Comparison of ENCODE assay signal across 23 mouse cellular contexts in the genomic region with DNA sequence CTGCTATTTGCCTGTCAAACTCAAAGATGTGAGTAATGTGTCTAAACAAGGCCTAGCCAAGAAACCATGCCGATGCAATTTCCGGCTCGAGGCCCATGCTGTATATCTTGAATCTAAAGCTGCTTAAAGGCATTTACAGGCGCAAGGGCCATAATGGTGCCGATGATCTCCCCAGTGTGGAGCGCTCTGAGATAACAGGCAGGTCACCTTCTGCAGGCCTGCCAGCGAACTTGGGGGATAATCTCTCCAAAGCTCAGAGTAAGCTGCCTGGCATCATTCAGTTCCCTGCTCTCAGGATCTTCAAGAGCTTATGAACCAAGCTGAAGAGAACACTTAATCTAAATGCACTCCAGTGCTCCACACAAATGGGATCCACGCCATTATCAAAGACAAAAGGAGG.
DNase-seq lines count a peak whose midpoint lies in the region; ATAC-seq and TF ChIP-seq lines count a peak whose summit lies in the region.
"Had no signal": no experiment of that assay in that cellular context is flagged by ENCODE, and none has a peak within 500 bp of the region (broad histone marks: within the 10 kb centered on the region; RNA-seq: fewer than 3 reads in every experiment).

No protein-coding gene starts in this region.

- no peaks in the 10 kb centered on the region for H3K27me3 ChIP-seq in forebrain, embryonic 14.5 days (replicated peaks; ENCODE audit: control insufficient read depth, insufficient read depth, low read length)
- H3K27me3 ChIP-seq in forebrain, embryonic 10.5 days (ENCODE audit: poor library complexity, severe bottlenecking), result no peaks in the 10 kb centered on the region
- no peaks in the 10 kb centered on the region for H3K27me3 ChIP-seq in midbrain, embryonic 11.5 days (ENCODE audit: control insufficient read depth, insufficient read depth, low read length)
- H3K27me3 ChIP-seq: heart, embryonic 15.5 days; limb, embryonic 15.5 days; liver, embryonic 15.5 days; lung, embryonic 15.5 days; megakaryocyte, embryonic 14.5 days; stomach, embryonic 15.5 days had no signal

- H3K4me1 ChIP-seq in forebrain, embryonic 14.5 days (ENCODE audit: control insufficient read depth, insufficient read depth, low read length), result no peaks in the 10 kb centered on the region
- peaks cover 4% of the 10 kb centered on the region; the same call in 1 of the 2 replicates for H3K4me1 ChIP-seq in forebrain, embryonic 10.5 days
- H3K4me1 ChIP-seq in midbrain, embryonic 11.5 days (ENCODE audit: control insufficient read depth, insufficient read depth, low read length), result no peaks in the 10 kb centered on the region
- H3K4me1 ChIP-seq: heart, embryonic 15.5 days; limb, embryonic 15.5 days; liver, embryonic 15.5 days; lung, embryonic 15.5 days; megakaryocyte, embryonic 14.5 days; stomach, embryonic 15.5 days had no signal

- no peak overlapping the region for H3K9ac ChIP-seq in forebrain, embryonic 14.5 days (ENCODE audit: low read length)
- no peak overlapping the region for H3K9ac ChIP-seq in midbrain, embryonic 11.5 days (ENCODE audit: low read length)
- H3K9ac ChIP-seq: forebrain, postnatal 0 days; heart, embryonic 15.5 days; limb, embryonic 15.5 days; liver, embryonic 15.5 days; lung, embryonic 15.5 days; stomach, embryonic 15.5 days had no signal

- WGBS in forebrain, embryonic 14.5 days, result 60% methylated on average over 8 of the region's 8 CpGs
- WGBS in forebrain, embryonic 10.5 days, result 67% methylated on average over 8 of the region's 8 CpGs
- 49% methylated on average over 8 of the region's 8 CpGs for WGBS in midbrain, embryonic 11.5 days

- no peak overlapping the region for H3K4me3 ChIP-seq in forebrain, embryonic 14.5 days (ENCODE audit: low read depth, low read length)
- H3K4me3 ChIP-seq in forebrain, embryonic 10.5 days, result no peak overlapping the region
- no peak overlapping the region for H3K4me3 ChIP-seq in midbrain, embryonic 11.5 days (ENCODE audit: low read depth, low read length)
- H3K4me3 ChIP-seq: heart, embryonic 15.5 days; limb, embryonic 15.5 days; liver, embryonic 15.5 days; lung, embryonic 15.5 days; megakaryocyte, embryonic 14.5 days; stomach, embryonic 15.5 days had no signal

- peak; percentile 44; the same call in 1 of the 2 replicates for ATAC-seq in forebrain, embryonic 14.5 days
- ATAC-seq in midbrain, embryonic 11.5 days (ENCODE audit: low FRiP score), result peak; percentile 52; the same call in 1 of the 2 replicates
- ATAC-seq: forebrain, postnatal 0 days; intestine, postnatal 0 days had no signal

- no peak overlapping the region for H3K4me2 ChIP-seq in forebrain, embryonic 14.5 days (ENCODE audit: low read length)
- no peak overlapping the region for H3K4me2 ChIP-seq in midbrain, embryonic 11.5 days
- H3K4me2 ChIP-seq: heart, embryonic 15.5 days; limb, embryonic 15.5 days; liver, embryonic 15.5 days; lung, embryonic 15.5 days; stomach, embryonic 15.5 days had no signal

- peak; percentile 48 for DNase-seq in forebrain, embryonic 14.5 days (ENCODE audit: low spot score)
- no peak for DNase-seq in forebrain, embryonic 10.5 days (ENCODE audit: extremely low spot score, low spot score)
- peak; percentile 69 for DNase-seq in brain, embryonic 14.5 days (ENCODE audit: low read depth)
- DNase-seq in midbrain, embryonic 11.5 days (ENCODE audit: low spot score, missing footprints), result peak; percentile 85
- DNase-seq in retina, embryonic 14.5 days (ENCODE audit: low spot score), result peak; percentile 29
- no peak for DNase-seq in kidney, postnatal 25 days
- no peak for DNase-seq in heart, postnatal 25 days (ENCODE audit: low spot score)
- DNase-seq: adrenal gland, adult 2 months; cerebellum, adult 2 months; cerebellum, postnatal 25 days; forebrain, postnatal 0 days; heart, postnatal 4 days; kidney, postnatal 36 days; lung, postnatal 36 days; right cerebral cortex, adult 18-20 months; thymus, postnatal 4 days had no signal

- no peak overlapping the region for H3K27ac ChIP-seq in forebrain, embryonic 14.5 days (ENCODE audit: low read depth, low read length)
- no peak overlapping the region for H3K27ac ChIP-seq in forebrain, embryonic 10.5 days
- no peak overlapping the region for H3K27ac ChIP-seq in midbrain, embryonic 11.5 days (ENCODE audit: low read depth, low read length)
- H3K27ac ChIP-seq: heart, embryonic 15.5 days; limb, embryonic 15.5 days; liver, embryonic 15.5 days; lung, embryonic 15.5 days; stomach, embryonic 15.5 days had no signal

- no peaks in the 10 kb centered on the region for H3K9me3 ChIP-seq in forebrain, embryonic 14.5 days (replicated peaks; ENCODE audit: control insufficient read depth, low read length)
- no peaks in the 10 kb centered on the region for H3K9me3 ChIP-seq in forebrain, embryonic 10.5 days
- H3K9me3 ChIP-seq in midbrain, embryonic 11.5 days (ENCODE audit: control insufficient read depth, low read length), result no peaks in the 10 kb centered on the region
- H3K9me3 ChIP-seq: heart, embryonic 15.5 days; limb, embryonic 15.5 days; liver, embryonic 15.5 days; lung, embryonic 15.5 days; stomach, embryonic 15.5 days had no signal

- no peak for TF ChIP-seq POLR2A in brain, embryonic 14.5 days (IDR thresholded peaks at IDR 0.05; ENCODE audit: borderline replicate concordance, extremely low read depth, insufficient read depth, insufficient read length, poor library complexity, severe bottlenecking)

- H3K36me3 ChIP-seq in forebrain, embryonic 14.5 days (ENCODE audit: control insufficient read depth, insufficient read depth, low read length), result no peaks in the 10 kb centered on the region
- H3K36me3 ChIP-seq in forebrain, embryonic 10.5 days (replicated peaks), result no peaks in the 10 kb centered on the region
- H3K36me3 ChIP-seq in midbrain, embryonic 11.5 days (ENCODE audit: control insufficient read depth, insufficient read depth, low read length), result no peaks in the 10 kb centered on the region
- H3K36me3 ChIP-seq: heart, embryonic 15.5 days; limb, embryonic 15.5 days; liver, embryonic 15.5 days; lung, embryonic 15.5 days; stomach, embryonic 15.5 days had no signal

- no peak for TF ChIP-seq CTCF in brain, embryonic 14.5 days (IDR thresholded peaks at IDR 0.05; ENCODE audit: borderline replicate concordance, extremely low read depth, insufficient read depth, insufficient read length)

- intact Hi-C loops in heart, postnatal 25 days (cut with DNase I), result no loop called here

Comparison
In these comparisons a context has a peak if more than half of its experiments do, and no peak if none do; other contexts are left out.
1. DNase-seq: peak in forebrain, embryonic 14.5 days (single experiment), brain, embryonic 14.5 days (single experiment), midbrain, embryonic 11.5 days (single experiment) and retina, embryonic 14.5 days (single experiment); none in forebrain, embryonic 10.5 days (single experiment), kidney, postnatal 25 days (0 of 2) and heart, postnatal 25 days (single experiment).